27 mouse cellular contexts compared by ENCODE assay signal in the genomic region with DNA sequence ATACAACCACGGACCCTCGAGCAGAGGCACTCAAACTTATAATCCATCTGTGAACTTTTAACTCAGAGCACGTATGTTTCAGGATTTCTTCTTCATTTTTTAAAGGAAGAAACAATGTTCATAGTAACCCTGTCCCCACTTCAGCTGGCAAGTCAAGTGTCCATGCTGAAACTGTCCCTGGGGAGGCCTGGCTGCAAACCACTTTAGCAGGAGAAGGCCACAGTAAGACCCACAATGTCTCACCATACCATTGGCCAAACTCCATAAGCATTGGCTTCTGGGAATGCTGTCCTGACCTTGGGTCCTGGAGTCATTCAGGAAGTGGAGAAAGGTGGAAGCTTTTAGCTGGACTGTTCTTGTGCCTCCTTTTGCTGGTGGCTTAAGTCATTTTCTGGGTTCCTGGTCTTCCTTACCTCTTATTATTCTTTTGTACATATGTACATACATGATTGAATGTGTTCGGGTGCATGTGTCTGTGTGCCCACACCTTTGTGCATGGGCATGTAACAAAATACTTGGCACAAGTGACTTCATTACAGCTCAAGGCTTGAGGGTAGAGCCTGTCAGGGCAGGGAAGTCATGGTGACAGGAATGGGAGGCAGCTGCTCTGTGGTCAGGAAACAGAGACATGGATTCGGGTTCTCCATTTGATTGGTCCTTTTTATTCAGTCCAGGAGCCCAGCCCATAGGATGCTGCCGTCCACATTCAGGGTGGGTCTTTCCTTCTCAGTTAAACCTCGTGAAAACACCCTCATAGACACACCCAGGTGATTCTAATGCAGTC.
"Had no signal": no experiment of that assay in that cellular context is flagged by ENCODE, and none has a peak within 500 bp of the region (broad histone marks: within the 10 kb centered on the region; RNA-seq: fewer than 3 reads in every experiment).

No protein-coding gene starts in this region.

- H3K27me3 ChIP-seq: heart, embryonic 12.5 days; hindbrain, embryonic 12.5 days; intestine, embryonic 15.5 days; limb, embryonic 12.5 days; liver, embryonic 13.5 days; liver, embryonic 15.5 days had no signal

- H3K4me2 ChIP-seq: heart, embryonic 12.5 days; hindbrain, embryonic 12.5 days; hindbrain, embryonic 14.5 days; intestine, embryonic 15.5 days; limb, embryonic 12.5 days; liver, embryonic 11.5 days; liver, embryonic 13.5 days; liver, embryonic 15.5 days had no signal

- H3K9me3 ChIP-seq: heart, embryonic 10.5 days; heart, embryonic 12.5 days; hindbrain, embryonic 10.5 days; hindbrain, embryonic 12.5 days; intestine, embryonic 15.5 days; limb, embryonic 10.5 days; limb, embryonic 12.5 days; liver, embryonic 13.5 days; liver, embryonic 15.5 days had no signal

- H3K36me3 ChIP-seq: heart, embryonic 10.5 days; heart, embryonic 12.5 days; intestine, embryonic 15.5 days; limb, embryonic 10.5 days; limb, embryonic 12.5 days; liver, embryonic 13.5 days; liver, embryonic 15.5 days had no signal

- DNase-seq: gastrocnemius, postnatal 10 days; gastrocnemius, postnatal 25 days; heart, adult 18-20 months; heart, postnatal 10 days; heart, postnatal 4 days; kidney, adult 18-20 months; kidney, adult 8-10 months; kidney, postnatal 10 days; kidney, postnatal 25 days; kidney, postnatal 4 days; liver; liver, embryonic 13.5 days had no signal

- H3K27ac ChIP-seq: heart, embryonic 10.5 days; hindbrain, embryonic 10.5 days; hindbrain, embryonic 12.5 days; hindbrain, embryonic 14.5 days; intestine, embryonic 15.5 days; layer of hippocampus, adult 2 months; left cerebral cortex, adult 2 months; limb, embryonic 10.5 days; limb, embryonic 12.5 days; liver, embryonic 13.5 days; liver, embryonic 15.5 days had no signal

- H3K4me3 ChIP-seq: heart, embryonic 10.5 days; heart, embryonic 12.5 days; hindbrain, embryonic 10.5 days; hindbrain, embryonic 12.5 days; intestine, embryonic 15.5 days; layer of hippocampus, adult 2 months; left cerebral cortex, adult 2 months; limb, embryonic 10.5 days; limb, embryonic 12.5 days; liver, embryonic 13.5 days; liver, embryonic 15.5 days had no signal

- H3K4me1 ChIP-seq: heart, embryonic 10.5 days; heart, embryonic 12.5 days; intestine, embryonic 15.5 days; limb, embryonic 12.5 days; liver, embryonic 13.5 days; liver, embryonic 15.5 days had no signal

- H3K9ac ChIP-seq: heart, embryonic 12.5 days; hindbrain, embryonic 12.5 days; hindbrain, embryonic 14.5 days; intestine, embryonic 15.5 days; limb, embryonic 12.5 days; liver, embryonic 13.5 days; liver, embryonic 15.5 days had no signal

- ATAC-seq: hindbrain, embryonic 16.5 days; inflammation-experienced regulatory T-cells, adult 6 months; intestine, embryonic 15.5 days; intestine, postnatal 0 days had no signal
